Mouse (Mus musculus) lung, postnatal 0 days (tissue): ENCODE results near the gene Dcun1d4.

Source experiments
- CTCF ChIP-seq: IDR thresholded peaks from 2 replicates; pipeline ENCODE4 v1.5.1; 2016; ENCODE audit warnings: antibody characterized with exemption, mild to moderate bottlenecking
- EP300 ChIP-seq: IDR thresholded peaks from 2 replicates; pipeline ENCODE4 v1.6.1; 2016; ENCODE audit warnings: antibody characterized with exemption, mild to moderate bottlenecking, control low read depth

DNA sequence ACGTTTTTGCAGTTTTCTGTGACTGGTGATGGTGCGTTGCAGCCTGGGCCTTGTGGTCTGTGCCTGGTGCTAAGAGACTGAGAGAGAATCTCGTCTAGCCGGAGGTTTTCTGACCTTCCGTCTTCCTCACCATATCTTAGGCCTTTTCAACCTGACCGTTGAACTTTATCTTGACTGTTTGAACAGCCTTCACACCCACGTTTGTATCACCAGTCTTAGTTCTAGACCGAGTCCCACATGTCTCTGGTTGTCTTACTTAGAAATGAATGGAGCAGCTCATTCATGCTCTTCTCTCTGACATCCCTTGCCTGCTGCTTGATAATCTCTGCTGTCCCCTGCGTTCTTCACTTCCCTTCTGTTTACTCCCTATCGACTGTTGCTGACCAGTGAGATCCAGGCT lies 42.4 kb downstream of the Dcun1d4 start:
- no peak for TF ChIP-seq EP300
- no peak for TF ChIP-seq CTCF
